In the genomic region with DNA sequence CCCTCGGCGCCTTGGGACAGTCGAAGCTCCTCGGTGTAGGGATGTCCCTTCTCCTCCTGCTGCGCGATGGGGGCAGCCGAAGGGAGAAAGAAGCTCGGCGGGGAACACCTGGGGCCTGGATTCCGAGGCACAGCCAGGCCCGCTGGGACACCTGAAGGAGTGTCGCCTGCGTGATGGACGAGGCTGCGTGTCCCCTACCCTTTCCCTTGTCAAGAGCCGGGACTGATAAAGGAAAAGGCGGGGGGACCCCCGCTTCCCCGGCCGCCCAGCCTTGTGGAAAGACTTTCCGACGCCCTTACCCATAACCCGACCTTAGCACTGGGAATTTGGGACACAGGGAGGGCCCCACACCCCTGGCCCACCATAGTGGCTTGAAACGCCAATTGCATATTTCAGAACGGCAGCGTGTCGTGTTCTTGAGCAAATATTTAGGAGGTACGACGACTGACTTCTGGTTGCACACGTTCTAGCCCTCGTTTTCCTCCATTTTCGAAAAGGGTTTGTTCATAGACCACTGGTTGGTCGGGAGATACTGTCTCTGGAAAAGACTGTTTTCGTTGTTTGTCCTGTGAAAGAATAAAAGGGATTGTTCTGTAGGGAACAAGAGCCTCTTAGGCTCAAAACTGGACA, we compare ENCODE assay signal across 8 mouse cellular contexts. TPM values are rescaled to one million over a fixed set of nuclear protein-coding genes. Genes with fewer than 3 reads are reported as not detected.
A peak's percentile ranks its signal among the peaks of the same experiment; 100 is the strongest.
DNase-seq lines count a peak whose midpoint lies in the region; ATAC-seq lines count a peak whose summit lies in the region.

No protein-coding gene starts in this region.

- peak; percentile 19; the same call in 1 of the 2 replicates for ATAC-seq in erythroblast, adult 5-6 weeks (replicated peaks; ENCODE audit: low FRiP score, poor library complexity, severe bottlenecking)
- no peak for ATAC-seq in kidney, embryonic 15.5 days (replicated peaks; ENCODE audit: low FRiP score)

- DNase-seq in left cerebral cortex, adult 18-20 months (ENCODE audit: low spot score in 2 of 2) = peak; percentile 1 to 14
- DNase-seq in left cerebral cortex, postnatal 36 days (ENCODE audit: low spot score in 2 of 2) = no peak
- peak; percentile 49 for DNase-seq in R1 (ENCODE audit: low read depth, low spot score)
- DNase-seq in midbrain, embryonic 10.5 days (ENCODE audit: low spot score) = no peak
- no peak for DNase-seq in ovary, postnatal 10 days (ENCODE audit: low spot score)
- DNase-seq in ovary, adult 18-20 months (ENCODE audit: low spot score) = no peak

- peak overlapping the region; percentile 93 for H3K9ac ChIP-seq in kidney, embryonic 15.5 days

- peaks cover 19% of the 10 kb centered on the region for H3K4me1 ChIP-seq in kidney, embryonic 15.5 days
- H3K4me1 ChIP-seq in midbrain, embryonic 10.5 days = peaks cover 37% of the 10 kb centered on the region

- H3K9me3 ChIP-seq in kidney, embryonic 15.5 days (replicated peaks) = no peaks in the 10 kb centered on the region
- no peaks in the 10 kb centered on the region for H3K9me3 ChIP-seq in midbrain, embryonic 10.5 days (replicated peaks)

- peak overlapping the region; percentile 77 for H3K4me2 ChIP-seq in kidney, embryonic 15.5 days

- H3K27ac ChIP-seq in kidney, embryonic 15.5 days = peak overlapping the region; percentile 97
- peak overlapping the region; percentile 92 for H3K27ac ChIP-seq in midbrain, embryonic 10.5 days (replicated peaks)

- H3K36me3 ChIP-seq in kidney, embryonic 15.5 days = peaks cover 8% of the 10 kb centered on the region; the same call in 1 of the 2 replicates
- H3K36me3 ChIP-seq in midbrain, embryonic 10.5 days = peaks cover 14% of the 10 kb centered on the region

- no peaks in the 10 kb centered on the region for H3K27me3 ChIP-seq in kidney, embryonic 15.5 days
- no peaks in the 10 kb centered on the region for H3K27me3 ChIP-seq in midbrain, embryonic 10.5 days (ENCODE audit: low read depth, poor library complexity, severe bottlenecking)

- H3K4me3 ChIP-seq in kidney, embryonic 15.5 days (replicated peaks) = peak overlapping the region; percentile 93
- H3K4me3 ChIP-seq in midbrain, embryonic 10.5 days = peak overlapping the region; percentile 74

- intact Hi-C loops in left cerebral cortex, postnatal 36 days (cut with DNase I) = loop anchor here (5.0 kb wide), 1 partner anchor 290 kb away; the partner anchor contains the start of gene Ddx10

- WGBS in kidney, embryonic 15.5 days = under 1% methylated on average over 31 of the region's 34 CpGs
- 1% methylated on average over 31 of the region's 34 CpGs for WGBS in midbrain, embryonic 10.5 days

RNA-seq across cellular contexts. Expression of gene Npat, which starts 0.6 kb away (rescaled TPM):
- 10 to 100 TPM; 18.9 to 22.0 TPM for total RNA-seq in left cerebral cortex, adult 18-20 months (2021)
- total RNA-seq in left cerebral cortex, postnatal 36 days (2021) = 10 to 100 TPM; 16.7 to 19.9 TPM
- total RNA-seq in erythroblast, adult 5-6 weeks (2015; ENCODE audit: low replicate concordance) = 5.6 and 10.9 TPM in 2 replicates
- total RNA-seq in erythroblast, adult 5-6 weeks (2017; ENCODE audit: low replicate concordance) = 7.8 and 11.4 TPM in 2 replicates
- 20.0 and 20.6 TPM in 2 replicates for polyA plus RNA-seq in kidney, embryonic 15.5 days (2015; fragmentation: Nextera tagmentation; extraction: Ambion mirVana)
- polyA plus RNA-seq in midbrain, embryonic 10.5 days (2016; fragmentation: Nextera tagmentation; extraction: Ambion mirVana) = 19.3 and 20.4 TPM in 2 replicates

RNA-seq across cellular contexts. Expression of gene Atm, which starts 0.9 kb away (rescaled TPM):
- 10 to 100 TPM; 14.0 to 16.2 TPM for total RNA-seq in left cerebral cortex, adult 18-20 months (2021)
- 10 to 100 TPM; 13.2 to 18.5 TPM for total RNA-seq in left cerebral cortex, postnatal 36 days (2021)
- total RNA-seq in erythroblast, adult 5-6 weeks (2015; ENCODE audit: low replicate concordance) = 3.7 and 21.5 TPM in 2 replicates
- 4.3 and 5.3 TPM in 2 replicates for total RNA-seq in erythroblast, adult 5-6 weeks (2017; ENCODE audit: low replicate concordance)
- 15.6 and 16.3 TPM in 2 replicates for polyA plus RNA-seq in kidney, embryonic 15.5 days (2015; fragmentation: Nextera tagmentation; extraction: Ambion mirVana)
- polyA plus RNA-seq in midbrain, embryonic 10.5 days (2016; fragmentation: Nextera tagmentation; extraction: Ambion mirVana) = 18.7 and 19.9 TPM in 2 replicates

Comparison
In these comparisons a context has a peak if more than half of its experiments do, and no peak if none do; other contexts are left out.
1. DNase-seq: peak in left cerebral cortex, adult 18-20 months (2 of 2) and R1 (single experiment); none in left cerebral cortex, postnatal 36 days (0 of 2), midbrain, embryonic 10.5 days (single experiment), ovary, postnatal 10 days (single experiment) and ovary, adult 18-20 months (single experiment).